Mouse (Mus musculus): ENCODE results near the gene Arl6ip5. TPM values are rescaled to one million over a fixed set of nuclear protein-coding genes. Genes with fewer than 3 reads are reported as not detected.

Arl6ip5 gene
- polyA plus RNA-seq, 1 experiment from 2014 or later = 74.3 TPM

- peak; percentile 60 for ATAC-seq (ENCODE audit: low FRiP score)
- peaks cover 17% of the 10 kb centered on the region for H3K4me1 ChIP-seq
- no peak overlapping the region for H3K27ac ChIP-seq
- 0 out of 2 replicates have a peak overlapping the region, but pooled peaks have one; percentile 1 for H3K4me3 ChIP-seq
- H3K4me2 ChIP-seq (replicated peaks) = peak overlapping the region; percentile 45
- H3K27me3 ChIP-seq = peaks cover 3% of the 10 kb centered on the region; the same call in 1 of the 2 replicates
- H3K36me3 ChIP-seq = no peaks in the 10 kb centered on the region
- 3% methylated on average over 19 of the region's 19 CpGs for WGBS
- no peaks in the 10 kb centered on the region for H3K9me3 ChIP-seq (replicated peaks)
- no peak overlapping the region for H3K9ac ChIP-seq
These were observed 67.7 kb downstream of the Arl6ip5 start for GRCm38 (mm10) chr6:97278014-97278787.

- no peak overlapping the region for H3K4me2 ChIP-seq (replicated peaks)
- H3K27ac ChIP-seq = no peak overlapping the region
- H3K9me3 ChIP-seq (replicated peaks) = no peaks in the 10 kb centered on the region
- peaks cover 3% of the 10 kb centered on the region; the same call in 1 of the 2 replicates for H3K27me3 ChIP-seq
- 44% methylated on average over 6 of the region's 6 CpGs for WGBS
- H3K36me3 ChIP-seq = no peaks in the 10 kb centered on the region
- H3K4me1 ChIP-seq = peaks cover 17% of the 10 kb centered on the region
- no peak overlapping the region for H3K9ac ChIP-seq
- ATAC-seq (ENCODE audit: low FRiP score) = no peak
- H3K4me3 ChIP-seq = no peak overlapping the region
These were observed 68.4 kb downstream of the Arl6ip5 start for GRCm38 (mm10) chr6:97278878-97279277.

Other genes with a start within 250 kb of the Arl6ip5 start
- 2.2 and 3.4 TPM in 2 replicates for gene Fam19a4, start 150.3 kb upstream of the Arl6ip5 start, polyA plus RNA-seq (2016; fragmentation: Nextera tagmentation; extraction: Ambion mirVana)
- 12.2 and 12.6 TPM in 2 replicates for gene Eogt, start 61.5 kb upstream of the Arl6ip5 start, polyA plus RNA-seq (2016; fragmentation: Nextera tagmentation; extraction: Ambion mirVana)
- 38.0 and 45.7 TPM in 2 replicates for gene Tmf1, start 31.6 kb upstream of the Arl6ip5 start, polyA plus RNA-seq (2016; fragmentation: Nextera tagmentation; extraction: Ambion mirVana)
- gene Uba3, start 5.0 kb upstream of the Arl6ip5 start, polyA plus RNA-seq (2016; fragmentation: Nextera tagmentation; extraction: Ambion mirVana) = 89.4 and 98.7 TPM in 2 replicates
- gene Lmod3, start 42.1 kb downstream of the Arl6ip5 start, polyA plus RNA-seq (2016; fragmentation: Nextera tagmentation; extraction: Ambion mirVana) = 0.31 and 2.1 TPM in 2 replicates